ENCODE assay signal across 7 mouse cellular contexts in the genomic region with DNA sequence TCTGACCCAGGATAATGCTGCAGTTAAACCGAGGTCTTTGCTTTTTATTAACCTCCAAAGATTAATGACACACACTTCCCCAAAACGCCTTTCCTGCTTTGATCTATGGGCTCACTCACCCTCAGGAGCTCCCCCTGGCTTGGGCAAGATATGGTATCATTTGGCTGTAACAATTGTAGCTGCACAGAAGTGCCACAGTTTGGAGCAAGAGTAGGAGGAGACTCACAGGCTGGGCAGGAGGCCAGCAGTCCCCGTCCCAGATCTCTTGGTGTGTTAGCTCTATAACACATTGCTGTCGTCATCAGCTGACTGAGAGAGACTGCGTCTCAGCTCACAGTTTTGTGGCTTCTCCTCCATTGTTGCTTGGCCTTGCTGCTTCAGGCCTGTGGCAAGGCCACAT. TPM values are rescaled to one million over a fixed set of nuclear protein-coding genes. Genes with fewer than 3 reads are reported as not detected.
A peak's percentile ranks its signal among the peaks of the same experiment; 100 is the strongest.
DNase-seq lines count a peak whose midpoint lies in the region; ATAC-seq and TF ChIP-seq lines count a peak whose summit lies in the region.

No protein-coding gene starts in this region.

- WGBS in intestine, embryonic 15.5 days, result 16% methylated on average over 5 of the region's 5 CpGs
- 9% methylated on average over 5 of the region's 5 CpGs for WGBS in limb, embryonic 14.5 days

- H3K27ac ChIP-seq in intestine, embryonic 15.5 days, result peak overlapping the region; percentile 29
- peak overlapping the region; percentile 6; the same call in 1 of the 2 replicates for H3K27ac ChIP-seq in limb, embryonic 14.5 days (replicated peaks; ENCODE audit: low read depth, low read length)

- no peaks in the 10 kb centered on the region for H3K27me3 ChIP-seq in intestine, embryonic 15.5 days (replicated peaks)
- H3K27me3 ChIP-seq in limb, embryonic 14.5 days (ENCODE audit: control insufficient read depth, insufficient read depth, low read length), result no peaks in the 10 kb centered on the region

- H3K36me3 ChIP-seq in intestine, embryonic 15.5 days, result no peaks in the 10 kb centered on the region
- H3K36me3 ChIP-seq in limb, embryonic 14.5 days (ENCODE audit: control insufficient read depth, insufficient read depth, low read length), result peaks cover 4% of the 10 kb centered on the region; the same call in 1 of the 2 replicates

- H3K9me3 ChIP-seq in intestine, embryonic 15.5 days, result no peaks in the 10 kb centered on the region
- no peaks in the 10 kb centered on the region for H3K9me3 ChIP-seq in limb, embryonic 14.5 days (ENCODE audit: control insufficient read depth, low read length)

- no peak overlapping the region for H3K4me3 ChIP-seq in intestine, embryonic 15.5 days (replicated peaks)
- H3K4me3 ChIP-seq in limb, embryonic 14.5 days (replicated peaks; ENCODE audit: low read length), result no peak overlapping the region

- no peak for TF ChIP-seq POLR2A in limb, embryonic 14.5 days (IDR thresholded peaks at IDR 0.05; ENCODE audit: borderline replicate concordance, extremely low read depth, insufficient read depth, insufficient read length)

- H3K4me1 ChIP-seq in intestine, embryonic 15.5 days (replicated peaks), result peaks cover 28% of the 10 kb centered on the region
- H3K4me1 ChIP-seq in limb, embryonic 14.5 days (ENCODE audit: control insufficient read depth, insufficient read depth, low read length), result peaks cover 34% of the 10 kb centered on the region

- peak; percentile 55; the same call in 1 of the 2 replicates for ATAC-seq in intestine, embryonic 15.5 days
- ATAC-seq in limb, embryonic 14.5 days (ENCODE audit: low FRiP score, low read depth), result peak; percentile 35; the same call in 1 of the 2 replicates
- no peak for ATAC-seq in erythroblast, adult 5-6 weeks (replicated peaks; ENCODE audit: low FRiP score, poor library complexity, severe bottlenecking)

- peak; percentile 51 for DNase-seq in ovary, postnatal 36 days (ENCODE audit: low spot score)
- DNase-seq in ovary, postnatal 14 days (ENCODE audit: low spot score), result no peak
- peak; percentile 73 to 79 for DNase-seq in cerebellum, postnatal 25 days
- DNase-seq in limb, embryonic 14.5 days (ENCODE audit: low spot score), result peak; percentile 84
- DNase-seq in neural tube, embryonic 10.5 days (ENCODE audit: extremely low spot score, low spot score), result peak; percentile 40

- H3K9ac ChIP-seq in intestine, embryonic 15.5 days, result no peak overlapping the region
- H3K9ac ChIP-seq in limb, embryonic 14.5 days (ENCODE audit: low read depth, low read length, severe bottlenecking), result no peak overlapping the region

- H3K4me2 ChIP-seq in intestine, embryonic 15.5 days (replicated peaks), result no peak overlapping the region
- no peak overlapping the region for H3K4me2 ChIP-seq in limb, embryonic 14.5 days (replicated peaks; ENCODE audit: low read depth, low read length, severe bottlenecking)

RNA-seq across cellular contexts. Expression of gene A3galt2, which starts 35.1 kb away (rescaled TPM):
- polyA plus RNA-seq in intestine, embryonic 15.5 days (2015; fragmentation: Nextera tagmentation; extraction: Ambion mirVana), result 0.08 and 0.13 TPM in 2 replicates
- polyA plus RNA-seq in limb, embryonic 14.5 days (2012; rRNA removed), result 1.7 and 2.1 TPM in 2 replicates
- polyA plus RNA-seq in limb, embryonic 14.5 days (2014; fragmentation: Nextera tagmentation; extraction: Ambion mirVana), result 0.15 and 0.39 TPM in 2 replicates
- not detected in 2 replicates for total RNA-seq in erythroblast, adult 5-6 weeks (2015; ENCODE audit: low replicate concordance)
- total RNA-seq in erythroblast, adult 5-6 weeks (2017; ENCODE audit: low replicate concordance), result not detected in 2 replicates
